Mouse (Mus musculus) central nervous system, embryonic 18 days (tissue): ENCODE results near the gene Olfr1375. TPM values are rescaled to one million over a fixed set of nuclear protein-coding genes. Genes with fewer than 3 reads are reported as not detected.

Source experiments
- polyA plus RNA-seq: library from polyadenylated mRNA; depleted of rRNA; stranded (reverse); fragments of >200 nt; gene quantifications from 2 replicates; pipeline ENCODE4 v1.2.3, GENCODE M21; 2012; rRNA removed

Gene Olfr1375
- polyA plus RNA-seq = not detected in 2 replicates

DNA sequence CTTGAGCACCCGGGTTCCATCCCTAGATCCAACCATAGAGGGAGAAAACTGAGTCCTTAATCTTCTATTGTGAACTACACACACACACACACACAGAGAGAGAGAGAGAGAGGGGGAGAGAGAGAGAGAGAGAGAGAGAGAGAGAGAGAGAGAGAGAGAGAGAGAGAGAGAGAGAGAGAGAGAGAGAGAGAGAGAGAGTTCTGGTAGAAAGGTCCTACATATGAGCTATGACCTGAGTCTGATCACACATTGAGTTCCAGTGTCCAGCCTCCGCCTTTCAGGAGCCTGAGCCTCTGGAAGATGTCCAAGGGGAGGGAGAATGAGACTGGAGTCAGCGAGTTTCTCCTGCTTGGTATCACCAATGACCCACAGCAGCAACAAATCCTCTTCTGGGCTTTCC lies at the start of gene Olfr1375:
TSS of gene Olfr1375 (plus strand) at position 301 of the 400 bp plus-strand sequence.

DNA sequence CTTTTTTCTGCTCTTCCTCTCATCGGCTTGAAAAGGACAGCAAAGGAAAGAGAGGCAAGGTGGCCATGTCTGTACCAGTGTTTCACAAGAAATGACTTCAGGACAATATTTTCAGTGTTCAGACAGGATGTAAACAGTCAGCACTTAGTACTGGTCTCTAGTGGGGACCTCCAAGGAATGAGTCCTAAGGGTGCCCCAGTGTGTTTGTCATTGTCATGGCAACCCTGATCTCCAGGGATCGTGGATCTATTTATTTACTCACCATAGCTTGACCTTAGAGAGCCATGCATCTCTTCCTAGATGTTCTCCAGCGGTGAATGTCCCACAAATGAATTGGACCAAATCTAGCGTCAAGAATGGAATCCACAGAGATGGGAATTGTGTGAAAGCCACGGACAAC lies 44.6 kb upstream of the Olfr1375 start, which contains the start of gene Olfr51:
TSS of gene Olfr51 (plus strand) at position 301 of the 400 bp plus-strand sequence.

GRCm38 (mm10) chr11:51013936-51014335 lies 34.0 kb upstream of the Olfr1375 start, which contains the start of gene Olfr54:
Olfr54 (plus strand) TSS chr11:51014236.

DNA sequence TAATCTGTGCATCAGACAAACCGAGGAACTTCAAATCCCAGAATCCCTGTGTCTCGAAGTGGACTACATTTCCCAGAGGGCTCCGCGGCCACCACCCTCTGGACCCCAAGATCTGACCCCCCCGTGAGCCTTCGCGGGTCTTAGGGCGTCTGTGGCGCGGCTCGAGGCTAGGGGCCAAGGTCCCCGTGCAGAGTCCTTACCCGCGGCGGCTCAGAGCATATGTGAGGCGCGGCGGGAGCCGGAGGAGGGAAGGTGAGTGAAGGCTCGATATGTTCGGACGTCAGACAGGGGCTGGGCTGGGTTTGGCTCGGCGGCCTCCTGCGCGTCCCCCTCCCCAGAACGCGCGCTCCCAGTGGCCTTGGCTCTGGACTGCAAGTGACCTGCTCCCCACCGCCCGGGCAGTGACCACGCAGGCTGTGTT lies 11.3 kb downstream of the Olfr1375 start, which contains the start of gene Zfp354a:
TSS of gene Zfp354a (plus strand) at position 107 of the 421 bp plus-strand sequence.

Other genes starting within 250 kb of the Olfr1375 start
- gene Zfp354c, start 220.4 kb upstream of the Olfr1375 start, polyA plus RNA-seq = 35.9 and 38.0 TPM in 2 replicates
- gene Zfp879, start 206.6 kb upstream of the Olfr1375 start, polyA plus RNA-seq = 2.6 and 2.7 TPM in 2 replicates
- gene Grm6, start 197.4 kb upstream of the Olfr1375 start, polyA plus RNA-seq = 0.03 and 0.05 TPM in 2 replicates
- gene Zfp454, start 160.5 kb upstream of the Olfr1375 start, polyA plus RNA-seq = 8.7 and 9.3 TPM in 2 replicates
- gene Zfp2, start 131.9 kb upstream of the Olfr1375 start, polyA plus RNA-seq = 25.9 and 26.2 TPM in 2 replicates
- gene Zfp354b, start 116.5 kb upstream of the Olfr1375 start, polyA plus RNA-seq = 3.4 and 3.8 TPM in 2 replicates
- not detected in 2 replicates for gene 4933414I15Rik, start 104.3 kb upstream of the Olfr1375 start, polyA plus RNA-seq
- gene Prop1, start 94.3 kb upstream of the Olfr1375 start, polyA plus RNA-seq = not detected in 2 replicates
- gene Olfr1378, start 81.6 kb upstream of the Olfr1375 start, polyA plus RNA-seq = not detected in 2 replicates
- not detected in 2 replicates for gene Olfr1377, start 66.1 kb upstream of the Olfr1375 start, polyA plus RNA-seq
- not detected in 2 replicates for gene Olfr51, start 44.5 kb upstream of the Olfr1375 start, polyA plus RNA-seq
- gene Olfr54, start 33.9 kb upstream of the Olfr1375 start, polyA plus RNA-seq = not detected in 2 replicates
- gene Zfp354a, start 11.1 kb downstream of the Olfr1375 start, polyA plus RNA-seq = 12.3 and 16.9 TPM in 2 replicates
- not detected in 2 replicates for gene Gm12569, start 172.4 kb downstream of the Olfr1375 start, polyA plus RNA-seq
- 172 and 182 TPM in 2 replicates for gene Clk4, start 213.6 kb downstream of the Olfr1375 start, polyA plus RNA-seq
- 0.12 TPM in 2 replicates for gene BC049762, start 214.9 kb downstream of the Olfr1375 start, polyA plus RNA-seq
- 6.7 and 8.4 TPM in 2 replicates for gene Col23a1, start 241.8 kb downstream of the Olfr1375 start, polyA plus RNA-seq